ENCODE assay signal across 9 mouse cellular contexts in the genomic region with DNA sequence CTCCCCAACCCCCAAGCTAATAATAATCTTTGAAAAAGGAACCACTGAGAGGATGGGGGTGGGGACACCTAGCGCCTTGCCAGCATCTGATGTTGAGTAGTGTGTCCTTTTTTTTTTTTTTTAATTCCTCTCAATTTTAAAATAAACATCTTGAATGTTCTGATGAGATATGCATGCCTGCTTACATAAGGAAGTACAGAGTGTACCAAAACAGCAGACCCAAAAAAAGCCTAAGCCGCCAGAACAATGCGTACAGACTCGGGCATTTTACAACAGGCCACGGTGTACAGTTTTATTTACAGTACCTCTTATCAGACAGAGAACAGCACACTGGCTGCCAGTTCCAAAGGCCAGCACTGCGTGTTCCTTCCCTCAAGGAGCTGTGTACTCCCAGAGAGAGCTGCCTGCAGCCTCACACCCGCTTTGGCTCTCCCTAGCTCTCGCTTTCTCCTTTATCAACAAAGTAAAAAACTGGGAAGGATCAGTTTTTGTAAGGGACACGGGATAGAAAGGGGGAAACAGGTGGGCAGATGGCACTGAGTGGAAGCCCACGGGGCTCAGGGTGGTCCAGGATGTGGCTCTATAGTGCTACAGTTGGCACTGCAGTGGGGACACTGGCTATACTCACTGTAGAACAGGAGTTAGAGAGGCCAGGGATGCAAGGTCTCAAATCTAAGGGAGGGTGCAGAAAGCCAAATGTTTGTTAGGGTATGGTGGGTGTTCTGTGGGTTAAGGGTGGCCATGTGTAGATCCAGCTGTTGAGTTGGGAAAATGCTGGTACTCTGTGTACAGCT.
DNase-seq lines count a peak whose midpoint lies in the region; ATAC-seq and TF ChIP-seq lines count a peak whose summit lies in the region.
"Had no signal": no experiment of that assay in that cellular context is flagged by ENCODE, and none has a peak within 500 bp of the region (broad histone marks: within the 10 kb centered on the region; RNA-seq: fewer than 3 reads in every experiment).

No protein-coding gene starts in this region.

- ATAC-seq in liver, postnatal 0 days, result peak; percentile 95
- no peak for ATAC-seq in monocyte, adult 5-6 weeks (replicated peaks; ENCODE audit: insufficient number of reproducible peaks, low FRiP score, low TSS enrichment, poor library complexity, severe bottlenecking)

- 22% methylated on average over 10 of the region's 10 CpGs for WGBS in liver, postnatal 0 days (ENCODE audit: insufficient replicate concordance)
- 5% methylated on average over 10 of the region's 10 CpGs for WGBS in small intestine, adult 2 months

- peak; percentile 86 to 93 for DNase-seq in adrenal gland, adult (ENCODE audit: inconsistent age in 2 of 2, low spot score in 1 of 2)
- no peak for DNase-seq in adrenal gland, postnatal 4 days (ENCODE audit: low spot score in 2 of 2)
- peak; percentile 86 for DNase-seq in adipocyte (ENCODE audit: low spot score)
- DNase-seq in heart, adult 11 months, result peak; percentile 100
- DNase-seq in kidney, postnatal 14 days, result peak; percentile 84
- peak; percentile 64 for DNase-seq in liver, postnatal 0 days

- peak overlapping the region; percentile 10; the same call in 1 of the 2 replicates for H3K9ac ChIP-seq in liver, postnatal 0 days (replicated peaks)
- H3K9ac ChIP-seq: midbrain, embryonic 12.5 days had no signal

- H3K27me3 ChIP-seq in liver, postnatal 0 days (ENCODE audit: insufficient read depth, low read length), result no peaks in the 10 kb centered on the region
- H3K27me3 ChIP-seq in small intestine, adult 2 months (ENCODE audit: control insufficient read depth, insufficient read depth, low read length), result no peaks in the 10 kb centered on the region
- H3K27me3 ChIP-seq: midbrain, embryonic 12.5 days had no signal

- no peak for TF ChIP-seq CTCF in liver, postnatal 0 days (IDR thresholded peaks at IDR 0.05; ENCODE audit: low read depth)
- TF ChIP-seq CTCF in small intestine, adult 2 months (IDR thresholded peaks at IDR 0.05; ENCODE audit: extremely low read depth, insufficient read length, insufficient replicate concordance, low read depth, low read length), result no peak

- TF ChIP-seq POLR2A in small intestine, adult 2 months (IDR thresholded peaks at IDR 0.05; ENCODE audit: low read depth, low read length), result peak; percentile 35; the same call in 1 of the 2 replicates

- H3K4me1 ChIP-seq in liver, postnatal 0 days (ENCODE audit: insufficient read depth), result peaks cover 23% of the 10 kb centered on the region
- H3K4me1 ChIP-seq in small intestine, adult 2 months (ENCODE audit: control insufficient read depth, insufficient read depth, insufficient read length, low read length), result peaks cover 11% of the 10 kb centered on the region; the same call in 1 of the 2 replicates

- no peaks in the 10 kb centered on the region for H3K9me3 ChIP-seq in liver, postnatal 0 days (ENCODE audit: low read length)
- H3K9me3 ChIP-seq: midbrain, embryonic 12.5 days had no signal

- TF ChIP-seq EP300 in liver, postnatal 0 days (IDR thresholded peaks at IDR 0.05; ENCODE audit: low read depth), result peak; percentile 99

- H3K4me2 ChIP-seq in liver, postnatal 0 days (ENCODE audit: low read depth, low read length), result no peak overlapping the region
- H3K4me2 ChIP-seq: midbrain, embryonic 12.5 days had no signal

- no peak overlapping the region for H3K4me3 ChIP-seq in liver, postnatal 0 days (ENCODE audit: low read depth, low read length)
- H3K4me3 ChIP-seq in small intestine, adult 2 months (ENCODE audit: low read depth, low read length), result no peak overlapping the region
- H3K4me3 ChIP-seq: midbrain, embryonic 12.5 days had no signal

- H3K36me3 ChIP-seq in liver, postnatal 0 days (replicated peaks; ENCODE audit: insufficient read depth, low read length), result peaks cover 5% of the 10 kb centered on the region
- H3K36me3 ChIP-seq in small intestine, adult 2 months (ENCODE audit: control insufficient read depth, insufficient read depth, low read length), result no peaks in the 10 kb centered on the region
- H3K36me3 ChIP-seq: midbrain, embryonic 12.5 days had no signal

- H3K27ac ChIP-seq in liver, postnatal 0 days (ENCODE audit: low read depth), result peak overlapping the region; percentile 77
- H3K27ac ChIP-seq in small intestine, adult 2 months (ENCODE audit: insufficient read depth, low read depth, low read length), result peak overlapping the region; percentile 94
- H3K27ac ChIP-seq: midbrain, embryonic 12.5 days had no signal

Comparison
In these comparisons a context has a peak if more than half of its experiments do, and no peak if none do; other contexts are left out.
1. DNase-seq: peak in adrenal gland, adult (2 of 2), adipocyte (single experiment), heart, adult 11 months (single experiment), kidney, postnatal 14 days (single experiment) and liver, postnatal 0 days (single experiment); none in adrenal gland, postnatal 4 days (0 of 2).